Mouse (Mus musculus) subcutaneous adipose tissue, adult 2 months (tissue): ENCODE data around the gene Tmem251. TPM values are rescaled to one million over a fixed set of nuclear protein-coding genes. Genes with fewer than 3 reads are reported as not detected.

Experiments
- polyA plus RNA-seq: library from polyadenylated mRNA; depleted of rRNA; stranded (reverse); fragments of >200 nt; gene quantifications from 2 replicates; pipeline ENCODE4 v1.2.3, GENCODE M21; 2012; ENCODE audit warnings: low replicate concordance; rRNA removed

Tmem251 gene
- polyA plus RNA-seq = 1.7 and 2.6 TPM in 2 replicates

DNA sequence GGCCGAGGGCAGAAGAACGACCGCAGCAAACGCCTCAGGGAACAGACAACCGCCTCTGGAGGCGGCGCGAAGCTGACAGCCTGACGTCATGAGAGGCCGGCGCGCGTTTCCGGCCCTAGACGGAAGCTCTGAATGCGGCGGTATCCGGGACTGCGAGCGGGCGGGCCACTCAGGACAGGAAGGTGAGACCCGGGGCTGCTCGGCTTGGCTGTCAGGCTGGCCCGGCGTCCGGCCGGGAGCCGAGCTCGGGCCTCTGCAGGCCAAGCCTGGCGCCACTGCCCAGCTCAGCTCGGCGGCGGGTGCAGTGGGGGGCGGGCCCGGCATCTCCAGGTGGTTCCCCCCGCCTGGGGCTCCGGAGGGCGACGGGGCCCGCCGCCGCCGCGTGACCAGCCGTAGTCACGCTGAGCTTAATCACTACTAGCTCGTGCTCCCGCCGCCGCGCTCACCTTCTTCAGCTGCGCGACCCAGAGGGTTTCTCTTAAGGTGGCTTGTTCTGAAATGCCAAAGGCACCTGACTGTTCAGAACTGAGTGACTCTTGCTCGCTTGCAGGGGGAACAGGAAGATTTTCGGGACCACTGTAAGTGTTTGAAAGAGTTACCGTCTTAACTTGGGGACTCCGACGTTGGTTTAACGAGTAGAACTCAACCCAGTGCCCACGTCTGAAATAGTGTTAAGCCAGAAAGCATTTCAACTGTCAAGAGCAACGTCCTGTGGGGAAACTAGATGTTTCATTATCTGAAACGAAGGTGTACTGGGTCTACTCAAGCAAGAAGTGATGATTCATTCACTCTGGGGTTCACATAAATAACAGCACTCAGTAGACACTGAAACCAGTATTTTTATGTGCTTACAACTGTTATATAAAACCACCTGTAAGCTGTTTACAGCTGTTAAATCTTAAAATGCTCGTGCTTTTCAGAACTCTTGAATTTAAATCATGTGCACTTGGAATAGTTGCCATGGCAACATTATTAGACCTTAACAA is at the start of gene Tmem251, which contains the start of gene Moap1:
Gene Tmem251 (plus strand): TSS at position 174 of the 986 bp plus-strand sequence.
Gene Moap1 (minus strand): TSS at position 73 of the 986 bp plus-strand sequence.

GRCm38 (mm10) chr12:102704457-102705198 is 38.9 kb upstream of the Tmem251 start, which contains the start of gene Itpk1:
Gene Itpk1, minus strand, starts transcription at chr12:102704930.

DNA sequence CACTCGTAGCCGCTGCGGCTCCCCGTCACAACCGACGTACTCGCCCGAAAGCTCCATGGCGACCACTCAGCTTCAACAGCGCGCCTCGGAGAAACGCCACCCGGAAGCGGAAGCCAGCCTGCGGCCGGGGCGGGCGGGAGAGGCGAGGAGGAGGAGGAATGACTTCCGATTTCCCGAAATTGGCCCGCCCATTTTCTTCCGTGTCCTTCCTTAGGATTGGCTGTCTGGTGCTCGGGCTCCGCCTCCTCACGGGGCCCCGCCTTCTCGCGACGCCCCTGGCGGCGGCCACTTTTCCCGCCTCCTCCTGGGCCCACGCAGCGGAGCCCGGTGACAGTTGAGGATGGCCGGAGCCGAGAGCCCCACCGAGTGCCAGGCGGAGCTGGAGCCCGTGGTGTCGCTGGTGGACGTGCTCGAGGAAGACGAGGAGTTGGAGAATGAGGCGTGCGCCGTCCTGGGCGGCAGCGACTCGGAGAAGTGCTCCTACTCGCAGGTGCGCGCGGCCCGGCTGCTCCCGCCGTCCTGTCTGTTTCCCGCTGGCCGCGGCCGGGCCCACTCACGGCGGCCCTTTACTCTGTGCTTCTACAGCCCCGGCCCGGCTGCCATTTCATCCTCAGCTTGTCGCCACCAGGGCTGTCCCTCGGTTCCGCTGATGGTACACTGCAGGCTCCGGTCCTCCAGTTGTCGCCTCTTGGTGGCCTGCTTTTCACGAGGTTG is 14.3 kb downstream of the Tmem251 start, which contains the start of the genes Gm28051, Gon7 and Ubr7:
Gene Gm28051 (minus strand): TSS at position 77 of the 714 bp plus-strand sequence.
Gene Gon7 (minus strand): TSS at position 115 of the 714 bp plus-strand sequence.
Gene Ubr7 (plus strand): TSS at position 279 of the 714 bp plus-strand sequence.

GRCm38 (mm10) chr12:102758403-102758756 is 14.8 kb downstream of the Tmem251 start, which contains the start of gene Gm20604:
Gene Gm20604, minus strand, starts transcription at chr12:102758672.

Other genes starting within 250 kb of the Tmem251 start
- 0.32 TPM in 1 of 2 replicates, not detected in the other for gene Chga, start 188.8 kb upstream of the Tmem251 start, polyA plus RNA-seq
- 56.8 and 72.6 TPM in 2 replicates for gene Itpk1, start 38.8 kb upstream of the Tmem251 start, polyA plus RNA-seq
- 0.50 TPM in 1 of 2 replicates, not detected in the other for gene Moap1, start 101 bp upstream of the Tmem251 start, polyA plus RNA-seq
- gene Gm28051, start 14.0 kb downstream of the Tmem251 start, polyA plus RNA-seq = not detected in 2 replicates
- 3.9 and 13.3 TPM in 2 replicates for gene Gon7, start 14.0 kb downstream of the Tmem251 start, polyA plus RNA-seq
- gene Ubr7, start 14.2 kb downstream of the Tmem251 start, polyA plus RNA-seq = 14.4 and 21.8 TPM in 2 replicates
- gene Gm20604, start 14.9 kb downstream of the Tmem251 start, polyA plus RNA-seq = 2.8 and 3.5 TPM in 2 replicates
- 13.7 and 25.4 TPM in 2 replicates for gene Btbd7, start 134.7 kb downstream of the Tmem251 start, polyA plus RNA-seq
- gene Cox8c, start 155.6 kb downstream of the Tmem251 start, polyA plus RNA-seq = not detected in 2 replicates
- gene Unc79, start 205.1 kb downstream of the Tmem251 start, polyA plus RNA-seq = 0.24 and 1.2 TPM in 2 replicates